Mouse (Mus musculus): ENCODE measurements at regions not wholly inside any gene's neighbourhood (a gene's known extent, or its start where the extent isn't known, plus 50 kb on each side); places are given as distances from the start of the nearest gene placed in this dataset.

GRCm38 (mm10) chr13:102273818-102274217 is 419.5 kb upstream of the Cd180 start:
- TF ChIP-seq CTCF (conservative IDR thresholded peaks at IDR 0.05; ENCODE audit: insufficient read depth, insufficient read length, low read depth, low read length) (no peak), POLR2A (IDR thresholded peaks at IDR 0.05; ENCODE audit: low read depth, low read length) (no peak)
